Mouse (Mus musculus) neural tube, embryonic 10.5 days (tissue): ENCODE data around the gene 1700028K03Rik.
A peak's percentile ranks its signal among the peaks of the same experiment; 100 is the strongest.

Experiments used
- DNase-seq: peaks from one replicate; pipeline ENCODE4 v3.0.0-alpha.2; 2017; ENCODE audit warnings: low spot score; ENCODE audit errors: extremely low spot score

Gene 1700028K03Rik

GRCm38 (mm10) chr5:107534581-107534980, at the start of gene 1700028K03Rik:
TSS of gene 1700028K03Rik (plus strand) at chr5:107534709.
- DNase-seq, result no peak

GRCm38 (mm10) chr5:107488996-107489395, 45.5 kb upstream of the 1700028K03Rik start:
- DNase-seq, result no peak

DNA sequence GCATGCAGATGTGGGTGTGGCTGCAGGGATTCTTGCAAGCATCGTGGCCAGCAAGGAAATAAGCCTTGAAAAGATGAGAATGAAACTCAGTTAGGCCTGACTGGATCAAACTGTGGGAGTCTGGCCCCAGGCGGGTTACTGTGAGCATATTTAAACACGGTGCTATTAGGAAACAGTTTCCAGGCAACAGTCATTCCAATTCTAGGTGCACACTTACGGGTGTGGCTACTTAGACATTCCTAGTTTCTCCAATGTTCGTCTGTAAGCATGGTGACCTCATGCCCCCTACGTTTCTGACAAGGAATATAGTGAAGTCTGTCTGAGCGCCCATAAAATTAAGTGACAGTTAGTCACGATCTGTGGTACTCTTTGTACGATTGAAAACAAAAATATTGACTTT, 43.5 kb upstream of the 1700028K03Rik start:
- DNase-seq, result peak; percentile 9

DNA sequence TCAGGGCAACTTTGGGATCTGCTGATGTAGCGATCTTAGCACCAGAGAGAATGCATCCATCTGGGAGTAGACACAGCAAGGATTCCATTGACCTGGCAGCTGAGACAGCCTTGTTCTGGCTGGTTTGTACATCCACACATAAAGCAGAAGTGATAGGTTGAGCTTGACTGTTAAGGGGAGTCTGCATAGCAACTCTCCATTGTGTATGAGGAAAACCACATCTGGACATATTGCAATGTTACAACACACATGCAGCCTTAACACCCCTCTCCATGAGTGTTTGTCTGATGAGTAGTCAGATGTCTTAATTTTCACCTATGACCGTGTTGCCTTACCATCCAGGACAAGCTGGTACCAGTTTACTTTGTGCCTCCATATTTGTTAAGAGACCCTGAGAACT, 42.0 kb upstream of the 1700028K03Rik start:
- no peak for DNase-seq

- DNase-seq, result peak; percentile 11
These were observed 39.8 kb upstream of the 1700028K03Rik start for GRCm38 (mm10) chr5:107494759-107495158.

DNA sequence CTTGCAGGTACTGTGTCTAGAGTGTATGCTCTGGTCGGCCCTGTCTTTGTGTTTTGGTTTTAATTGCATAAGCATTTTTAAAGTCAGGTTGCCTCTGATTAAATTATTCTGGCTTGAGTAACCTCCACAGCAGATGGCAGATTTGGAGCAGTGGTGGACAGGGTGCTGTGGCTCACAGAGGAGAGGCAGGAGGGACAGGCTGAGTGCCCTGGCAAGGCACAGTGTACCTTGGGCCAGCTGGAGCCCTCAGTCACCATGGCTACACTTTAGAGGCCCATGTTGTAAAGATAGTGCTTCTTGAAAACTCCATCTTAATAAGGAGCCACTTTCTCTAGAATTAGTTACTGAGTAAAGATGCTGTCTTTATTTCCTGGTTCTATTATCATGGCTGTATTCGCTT, 38.5 kb upstream of the 1700028K03Rik start:
- DNase-seq, result no peak

GRCm38 (mm10) chr5:107497519-107498501, 36.7 kb upstream of the 1700028K03Rik start:
- no peak for DNase-seq

DNA sequence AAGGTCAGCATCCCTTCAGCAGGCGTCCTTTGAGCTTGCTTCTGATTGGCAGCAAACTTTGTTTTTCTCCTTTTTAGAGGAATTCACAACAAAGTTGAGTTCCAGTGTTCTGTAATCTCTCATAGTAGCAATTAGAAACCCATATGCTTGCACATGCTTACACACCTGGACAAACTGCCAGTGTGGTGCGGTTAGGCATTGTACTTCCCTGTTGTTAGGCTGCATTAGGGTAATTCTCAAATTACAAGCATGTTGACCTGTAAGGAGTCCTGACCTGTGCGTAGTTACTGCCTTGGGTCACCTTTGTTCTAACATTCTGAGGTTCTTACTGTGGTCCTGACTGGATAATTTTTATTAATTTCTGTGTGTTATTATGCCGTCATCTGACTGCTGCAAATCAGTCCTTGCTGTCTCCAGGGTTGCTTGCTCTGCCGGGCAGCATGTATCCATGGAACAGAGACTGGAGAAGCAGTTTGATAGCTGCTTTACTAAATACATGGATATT, 35.7 kb upstream of the 1700028K03Rik start:
- DNase-seq, result peak; percentile 5

- DNase-seq, result no peak
These were observed 34.5 kb upstream of the 1700028K03Rik start for GRCm38 (mm10) chr5:107499891-107500535.

GRCm38 (mm10) chr5:107500741-107501140, 33.8 kb upstream of the 1700028K03Rik start:
- no peak for DNase-seq

DNA sequence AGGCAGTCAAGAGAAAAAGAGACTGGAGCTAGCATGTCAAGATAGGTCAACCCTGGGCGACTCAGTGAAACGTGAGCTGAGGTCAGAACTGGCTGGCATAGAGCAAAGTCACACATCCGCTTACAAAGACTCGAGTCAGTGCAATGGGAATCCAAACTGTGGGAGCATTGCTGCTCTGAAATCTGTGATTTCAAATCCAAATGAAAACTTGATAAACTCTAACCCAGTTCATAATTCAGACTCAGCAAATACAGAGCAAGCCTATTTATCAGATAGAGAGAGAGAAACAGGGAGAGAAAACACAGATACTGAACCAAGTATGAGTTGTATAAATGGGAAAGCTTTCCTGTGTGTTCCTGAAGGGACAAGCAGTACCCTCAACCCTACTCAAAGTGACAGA, 27.2 kb upstream of the 1700028K03Rik start, which contains the start of gene Gm42669:
Gm42669 (plus strand) TSS at position 301 of the 400 bp plus-strand sequence.
- no peak for DNase-seq

DNA sequence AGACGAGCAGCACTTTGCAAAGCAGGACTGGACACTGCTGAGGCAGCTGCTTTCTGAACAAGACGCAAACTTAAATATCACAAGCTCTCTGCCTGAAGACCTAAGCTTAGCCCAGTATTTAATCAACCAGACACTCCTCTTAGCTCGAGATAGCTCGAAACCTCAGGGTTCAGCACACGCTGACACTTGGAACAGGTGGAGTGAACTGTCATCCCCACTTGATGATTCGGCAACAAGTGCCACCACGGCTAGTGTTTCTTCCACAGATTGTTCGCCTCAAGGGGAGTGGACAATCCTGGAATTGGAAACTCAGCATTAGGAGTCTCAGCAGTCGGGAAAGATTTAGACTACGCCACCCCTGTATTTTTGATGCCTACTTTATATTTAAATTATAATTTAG, 24.0 kb upstream of the 1700028K03Rik start:
- no peak for DNase-seq

GRCm38 (mm10) chr5:107511326-107511725, 23.2 kb upstream of the 1700028K03Rik start:
- no peak for DNase-seq

GRCm38 (mm10) chr5:107513583-107513982, 20.9 kb upstream of the 1700028K03Rik start:
- DNase-seq, result no peak

GRCm38 (mm10) chr5:107515453-107515852, 19.1 kb upstream of the 1700028K03Rik start:
- DNase-seq, result no peak

DNA sequence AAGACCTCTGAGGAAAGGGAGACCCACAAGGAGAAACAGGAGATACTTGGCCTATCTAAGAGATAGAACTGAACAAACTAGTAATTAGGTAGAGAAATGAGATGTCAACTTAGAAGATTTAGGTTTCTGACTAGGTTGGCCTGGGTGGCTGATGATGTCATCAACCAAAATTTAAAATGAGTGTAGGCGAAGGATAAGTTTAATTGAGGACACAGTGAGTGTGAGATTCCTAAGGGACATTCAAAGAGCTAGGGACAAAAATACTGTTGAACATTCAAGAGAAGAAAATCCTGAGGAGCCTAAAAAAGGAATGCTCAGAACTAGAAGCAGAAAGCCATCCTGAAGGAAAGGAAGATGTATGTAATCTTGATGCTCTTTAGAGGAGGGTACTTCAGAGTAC, 18.4 kb upstream of the 1700028K03Rik start:
- no peak for DNase-seq

DNA sequence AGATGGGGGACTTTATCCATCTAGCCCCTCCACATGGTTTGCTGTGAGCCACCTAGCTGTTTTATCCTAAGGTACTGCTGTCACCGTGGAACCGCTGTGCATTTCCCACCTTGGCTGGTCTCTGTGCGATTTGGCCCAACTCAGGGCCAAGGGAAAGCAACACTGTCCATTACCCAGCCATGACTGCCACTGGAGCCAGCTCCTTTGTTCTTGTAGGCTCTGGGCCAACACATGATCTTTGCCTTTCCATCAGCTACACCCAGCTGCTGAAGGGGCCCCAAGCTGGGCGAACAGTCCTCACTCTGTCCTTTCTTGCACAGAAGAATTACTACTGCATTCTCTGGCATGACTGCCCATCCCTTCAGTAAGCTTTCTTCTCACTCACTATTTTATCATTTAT, 15.9 kb upstream of the 1700028K03Rik start:
- DNase-seq, result no peak

GRCm38 (mm10) chr5:107521386-107521785, 13.1 kb upstream of the 1700028K03Rik start:
- DNase-seq, result no peak

- DNase-seq, result no peak
These were observed 12.6 kb upstream of the 1700028K03Rik start for GRCm38 (mm10) chr5:107521897-107522296.

DNA sequence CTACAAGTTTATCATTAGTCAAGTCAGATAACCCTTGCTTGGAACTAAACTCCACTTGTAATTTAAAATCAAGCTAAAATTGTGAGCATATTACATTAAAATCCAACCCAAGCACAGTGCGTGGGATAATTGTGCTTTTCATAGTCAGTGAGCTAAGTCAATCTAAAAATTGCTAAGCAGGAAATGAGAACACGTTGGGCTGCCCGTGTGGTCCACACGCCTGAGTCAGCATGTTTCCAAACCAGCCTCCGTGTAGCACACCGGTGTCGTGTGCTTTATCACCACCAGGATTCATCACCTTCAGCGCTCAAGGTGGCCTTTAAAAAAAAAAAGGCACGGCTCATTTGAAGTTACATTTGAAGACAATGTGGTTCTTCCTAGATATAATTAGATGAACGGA, 10.2 kb upstream of the 1700028K03Rik start:
- no peak for DNase-seq

GRCm38 (mm10) chr5:107528856-107529255, 5.7 kb upstream of the 1700028K03Rik start:
- no peak for DNase-seq

DNA sequence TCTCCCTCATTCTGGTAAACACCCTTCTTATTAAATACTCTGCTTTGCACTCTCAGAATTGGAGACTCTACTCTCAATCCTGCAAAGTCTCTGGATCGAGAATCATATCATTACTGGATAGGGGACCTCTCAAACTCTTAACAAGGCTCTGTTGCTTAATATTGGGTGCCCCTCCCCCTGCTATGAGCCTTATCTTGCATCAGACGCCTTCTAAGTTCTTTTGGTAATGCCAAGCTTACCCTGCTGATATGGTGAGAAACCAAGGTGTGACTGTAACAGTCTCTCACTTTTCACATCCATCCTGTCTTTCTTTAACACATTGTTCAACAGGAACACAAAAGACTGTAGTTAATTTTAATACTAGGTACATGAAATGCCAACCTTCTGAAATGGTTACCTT, 919 bp upstream of the 1700028K03Rik start:
- DNase-seq, result no peak
